Mouse (Mus musculus) v-Abl transformed pro-B cells (cell line): Measurements from ENCODE around the gene Cyp4a14.
"Not testable (repeated sequence)": the region's sequence is repeated elsewhere in the genome, so short reads cannot be mapped to it uniquely, and the experiment has no call there.

ENCODE experiments used
- in situ Hi-C, 2 experiments: fragments of 400-800 bp; cut with MboI; formaldehyde crosslinking; loops; one replicate each; pipeline ENCODE4 v1.15.1; 2025; ENCODE audit not compliant: unreplicated experiment in 2 of 2

The Cyp4a14 gene

GRCm38 (mm10) chr4:115496001-115496400, at the start of gene Cyp4a14:
Gene Cyp4a14, minus strand, starts transcription at chr4:115496142.
- in situ Hi-C loops: loop anchor here in 1 of 2 experiments (25.0 kb wide), 1 partner anchor 466 kb away; no protein-coding TSS in a partner anchor

GRCm38 (mm10) chr4:115545101-115545500, 49.2 kb upstream of the Cyp4a14 start:
- in situ Hi-C loops: no loop called here

- in situ Hi-C loops: no loop called here
Observed at GRCm38 (mm10) chr4:115521766-115522165, 25.8 kb upstream of the Cyp4a14 start.

GRCm38 (mm10) chr4:115519444-115519843, 23.5 kb upstream of the Cyp4a14 start:
- in situ Hi-C loops: no loop called here

GRCm38 (mm10) chr4:115518000-115518399, 22.1 kb upstream of the Cyp4a14 start, which contains the start of gene Cyp4a10:
Gene Cyp4a10, plus strand, starts transcription at chr4:115518264.
- in situ Hi-C loops: not testable (repeated sequence)

- in situ Hi-C loops: not testable (repeated sequence)
Observed at GRCm38 (mm10) chr4:115513964-115514363, 18.0 kb upstream of the Cyp4a14 start.

GRCm38 (mm10) chr4:115497466-115497865, 1.5 kb upstream of the Cyp4a14 start:
- in situ Hi-C loops: loop anchor here in 1 of 2 experiments (25.0 kb wide), 1 partner anchor 465 kb away; no protein-coding TSS in a partner anchor

- in situ Hi-C loops: loop anchor here in 1 of 2 experiments (25.0 kb wide), 1 partner anchor 481 kb away; no protein-coding TSS in a partner anchor
Observed at GRCm38 (mm10) chr4:115481006-115481652, 14.8 kb downstream of the Cyp4a14 start.

- in situ Hi-C loops: loop anchor here (5.0 to 25.0 kb wide), 3 partner anchors 231 to 509 kb away; no protein-coding TSS in a partner anchor
Observed at GRCm38 (mm10) chr4:115476051-115476450, 19.9 kb downstream of the Cyp4a14 start.

- in situ Hi-C loops: loop anchor here in 1 of 2 experiments (10.0 kb wide), 1 partner anchor 511 kb away; no protein-coding TSS in a partner anchor
Observed at GRCm38 (mm10) chr4:115473585-115473984, 22.4 kb downstream of the Cyp4a14 start.

- in situ Hi-C loops: no loop called here
Observed at GRCm38 (mm10) chr4:115452304-115452703, 43.6 kb downstream of the Cyp4a14 start, which contains the start of gene Cyp4a30b. Gene Cyp4a30b, plus strand, starts transcription at chr4:115452604.

GRCm38 (mm10) chr4:115450577-115451137, 45.3 kb downstream of the Cyp4a14 start:
- in situ Hi-C loops: no loop called here
